Mouse (Mus musculus) cerebellum, adult 9-11 months (tissue): ENCODE data around the gene Tnks1bp1.

ENCODE experiments used
- DNase-seq: peaks from one replicate; pipeline ENCODE4 v3.0.0; 2022

Gene Tnks1bp1

DNA sequence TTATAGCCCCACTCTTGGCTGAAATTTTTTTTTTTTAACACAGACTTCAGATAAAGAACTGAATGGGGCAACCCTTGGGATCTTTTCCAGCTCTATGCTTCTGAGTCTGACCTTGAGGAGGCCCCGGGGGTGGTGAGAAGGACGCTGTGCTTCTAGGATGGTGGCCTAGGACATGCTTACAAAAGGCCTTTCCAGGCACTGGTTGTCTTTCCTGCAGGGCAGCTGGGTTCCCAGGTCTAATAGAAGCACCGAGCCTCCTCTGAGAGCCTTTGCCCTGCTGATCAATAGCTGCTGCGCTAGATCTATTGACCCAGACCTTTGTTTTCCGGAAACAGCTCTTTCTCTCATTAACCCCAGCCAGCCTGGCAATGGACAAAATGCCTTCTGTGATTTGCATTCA, 48.1 kb downstream of the Tnks1bp1 start:
- no peak for DNase-seq

- DNase-seq = no peak
These were observed 50.2 kb downstream of the Tnks1bp1 start for GRCm38 (mm10) chr2:85098014-85098413.

DNA sequence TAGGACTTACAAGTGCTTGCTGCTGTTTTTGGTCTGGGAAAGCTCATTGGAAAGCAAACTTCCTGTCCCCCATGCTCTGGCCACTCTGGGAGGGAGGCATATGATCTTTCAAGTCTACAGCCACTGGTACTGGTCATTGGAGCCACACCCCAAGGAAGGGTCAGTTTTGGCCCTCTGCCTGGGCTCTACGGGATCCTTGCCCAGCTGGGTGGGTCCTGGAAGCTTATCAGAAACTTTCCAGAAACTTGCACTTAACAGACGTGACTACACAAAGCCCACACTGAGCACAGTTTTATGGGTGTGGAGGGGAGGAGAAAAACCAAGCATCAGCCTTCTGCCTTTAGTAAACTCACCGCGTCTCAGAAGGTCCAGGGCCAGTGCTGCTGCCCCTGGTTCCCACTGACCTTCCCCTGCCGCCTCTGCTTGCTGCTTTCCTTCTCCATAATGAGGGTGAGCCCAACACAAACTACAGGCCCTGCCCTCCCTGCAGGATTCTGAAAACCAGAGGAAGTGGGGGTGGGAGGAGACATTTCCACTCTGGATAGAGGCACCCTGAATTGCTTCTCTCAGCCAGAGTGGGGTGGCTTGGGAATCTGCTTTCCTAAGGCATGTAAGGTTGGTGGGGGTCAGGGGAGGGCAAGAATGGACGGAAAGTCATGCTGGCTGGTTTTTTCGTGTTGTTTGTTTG, 51.1 kb downstream of the Tnks1bp1 start:
- DNase-seq = no peak

GRCm38 (mm10) chr2:85103201-85103600, 55.4 kb downstream of the Tnks1bp1 start:
- DNase-seq = no peak

DNA sequence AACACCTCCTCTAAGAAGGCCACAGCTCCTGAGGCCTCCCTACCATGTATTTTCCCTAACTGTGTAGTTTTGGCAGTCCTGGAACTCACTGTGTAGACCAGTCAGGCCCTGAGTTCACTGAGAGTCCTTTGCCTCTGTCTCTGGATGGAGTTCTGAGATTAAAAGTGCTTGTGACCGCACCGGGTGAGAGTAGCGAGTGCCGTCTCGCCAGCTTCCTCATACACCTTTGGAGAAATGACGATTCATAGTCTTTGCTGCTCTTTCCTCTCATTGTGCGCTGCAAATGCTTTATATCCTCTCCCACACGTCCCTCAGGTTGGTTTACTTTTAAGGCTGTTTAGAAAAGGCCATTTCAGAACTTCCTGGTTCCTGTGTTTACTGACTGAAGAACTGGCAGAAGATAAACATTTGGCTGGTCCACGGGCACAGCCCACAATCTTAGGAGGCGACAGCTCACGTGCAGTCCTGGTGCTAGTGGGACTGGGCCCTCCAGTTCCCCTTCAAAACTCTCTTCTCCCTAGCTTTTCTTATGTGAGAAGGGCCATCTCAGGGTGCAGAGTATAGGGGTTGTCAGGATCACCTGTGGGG, 57.7 kb downstream of the Tnks1bp1 start:
- DNase-seq = no peak

DNA sequence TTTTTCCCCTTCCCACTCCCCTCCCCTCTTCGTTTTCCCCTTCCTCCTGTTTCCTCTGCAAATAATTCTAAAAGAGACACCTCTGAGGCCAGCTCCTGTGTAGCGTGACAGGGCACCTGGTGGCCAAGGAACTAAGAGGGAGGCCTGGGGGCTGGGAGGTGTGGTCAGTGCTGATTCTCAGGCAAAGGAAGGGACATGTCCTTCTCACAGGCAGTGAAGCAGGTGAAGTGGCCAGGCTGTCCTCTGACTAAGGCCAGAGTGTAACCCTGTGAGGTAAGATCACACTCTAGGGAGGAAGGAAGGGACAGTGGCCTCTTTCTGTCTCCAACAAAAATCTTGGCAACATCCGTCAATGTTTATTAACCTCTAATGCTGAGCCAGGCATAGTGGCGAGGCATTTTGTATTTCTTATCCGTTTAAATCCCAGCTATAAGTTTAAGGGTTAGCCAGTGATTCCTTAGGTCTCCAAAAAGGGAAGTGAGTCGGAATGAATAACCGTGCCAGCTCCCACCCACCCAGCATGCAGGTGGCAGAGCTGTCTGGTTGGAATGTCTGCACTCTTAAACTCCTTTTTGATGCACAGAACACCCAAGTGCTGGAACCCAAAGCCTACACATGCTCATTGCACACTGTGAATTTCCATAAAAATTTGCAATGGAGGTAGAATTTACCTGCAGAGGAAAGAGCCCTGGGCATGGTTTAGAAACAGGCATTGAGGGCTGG, 58.4 kb downstream of the Tnks1bp1 start:
- DNase-seq = no peak

- no peak for DNase-seq
These were observed 59.1 kb downstream of the Tnks1bp1 start for GRCm38 (mm10) chr2:85106941-85107340.

DNA sequence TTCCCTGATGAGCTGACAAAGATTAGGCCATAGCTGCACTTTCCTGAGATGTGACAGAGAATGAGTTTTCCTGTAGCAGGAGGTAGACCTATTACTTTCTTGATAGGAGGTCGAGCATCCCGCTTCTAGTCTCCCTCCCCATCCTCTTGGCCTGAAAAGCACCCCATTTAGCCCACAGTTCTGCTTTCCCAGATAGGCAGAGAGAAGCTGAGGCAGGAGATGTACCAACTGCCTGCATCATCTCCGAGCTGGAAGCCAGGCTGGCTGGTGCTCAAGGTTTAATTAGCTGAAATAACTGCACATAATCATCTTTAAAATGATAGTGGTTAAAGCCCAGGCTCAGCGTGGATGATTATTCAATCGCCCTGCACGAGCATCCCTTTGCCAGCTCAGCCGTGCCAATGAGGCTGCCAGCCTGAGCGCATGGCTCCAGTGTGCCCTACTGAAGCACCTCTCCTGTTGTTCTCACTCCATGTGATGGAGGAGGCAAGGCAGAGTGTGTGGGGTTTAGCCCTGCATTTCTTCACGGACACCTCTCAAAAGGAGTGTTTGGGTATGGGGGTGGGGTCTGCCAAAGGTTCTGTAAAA, 62.6 kb downstream of the Tnks1bp1 start:
- DNase-seq = no peak
